Mouse (Mus musculus) brain, embryonic 18.5 days (tissue): ENCODE data around the gene Micu1.

ENCODE experiments used
- DNase-seq: peaks from one replicate; pipeline ENCODE4 v3.0.0-alpha.2; 2012; ENCODE audit warnings: low read depth, low spot score

The Micu1 gene

GRCm38 (mm10) chr10:59809991-59810574 is 107.8 kb downstream of the Micu1 start:
- DNase-seq, result no peak

GRCm38 (mm10) chr10:59812939-59813338 is 110.7 kb downstream of the Micu1 start:
- DNase-seq, result no peak

- no peak for DNase-seq
Measured at GRCm38 (mm10) chr10:59813759-59814158, 111.5 kb downstream of the Micu1 start.

GRCm38 (mm10) chr10:59814505-59815155 is 112.4 kb downstream of the Micu1 start:
- DNase-seq, result no peak

DNA sequence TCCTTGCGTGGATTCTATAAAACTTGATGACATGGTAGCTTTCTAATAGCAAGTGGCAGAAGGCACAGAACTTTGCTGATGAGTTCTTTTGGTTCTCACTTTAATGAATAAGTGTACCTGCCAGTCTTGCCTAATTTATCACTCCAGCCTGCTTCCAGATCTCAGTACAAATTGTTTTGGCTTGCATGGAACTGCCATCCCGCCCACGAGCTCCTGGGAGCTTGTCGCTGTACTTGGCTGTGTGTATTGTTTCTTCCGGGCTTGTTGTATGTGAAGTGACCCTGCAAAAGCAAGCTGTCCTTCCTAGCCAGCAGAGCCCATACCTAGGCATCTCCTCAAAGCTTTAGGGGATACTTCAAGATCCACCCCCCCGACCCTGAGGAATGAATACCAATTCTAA is 114.3 kb downstream of the Micu1 start:
- DNase-seq, result no peak

- DNase-seq, result no peak
Measured at GRCm38 (mm10) chr10:59817528-59817927, 115.3 kb downstream of the Micu1 start.

- DNase-seq, result no peak
Measured at GRCm38 (mm10) chr10:59817991-59818390, 115.7 kb downstream of the Micu1 start.

DNA sequence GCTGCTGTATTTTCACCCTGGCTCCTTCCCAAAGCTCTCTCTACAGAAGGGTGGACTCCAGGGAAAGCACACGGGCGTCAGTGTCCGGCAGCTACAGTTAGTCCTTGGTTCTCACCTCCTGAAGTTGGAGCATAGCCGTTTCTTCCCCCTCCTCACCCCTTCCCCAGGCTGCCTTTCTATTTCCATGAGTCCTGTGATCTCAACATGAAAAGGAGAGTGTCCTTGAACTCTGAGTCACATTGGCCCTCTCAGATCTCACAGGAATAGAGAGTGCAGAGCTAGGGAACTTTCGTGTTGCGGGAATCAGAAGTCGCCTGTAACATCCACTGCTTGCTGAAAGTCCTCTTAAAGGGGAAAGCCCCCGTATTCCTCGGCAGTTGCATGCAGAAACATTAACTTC is 116.9 kb downstream of the Micu1 start:
- DNase-seq, result no peak

DNA sequence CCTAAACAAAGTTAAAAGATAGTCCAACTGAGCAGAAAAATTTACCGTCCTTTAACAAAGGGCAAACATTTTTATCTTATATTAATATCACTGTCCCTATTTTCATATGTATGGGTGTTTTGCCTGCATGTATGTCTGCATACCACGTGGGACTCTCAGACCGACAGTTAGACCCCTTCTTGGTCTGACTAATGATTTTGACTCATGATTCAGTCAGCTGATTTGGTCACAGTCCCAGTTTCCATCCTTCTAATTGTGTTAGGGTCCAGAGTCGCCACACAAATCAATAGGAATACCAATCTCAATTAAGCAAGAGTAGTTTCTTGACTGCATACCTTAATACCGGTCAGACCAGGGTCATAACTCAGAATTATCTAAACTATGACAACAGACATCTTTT is 118.6 kb downstream of the Micu1 start:
- DNase-seq, result no peak

DNA sequence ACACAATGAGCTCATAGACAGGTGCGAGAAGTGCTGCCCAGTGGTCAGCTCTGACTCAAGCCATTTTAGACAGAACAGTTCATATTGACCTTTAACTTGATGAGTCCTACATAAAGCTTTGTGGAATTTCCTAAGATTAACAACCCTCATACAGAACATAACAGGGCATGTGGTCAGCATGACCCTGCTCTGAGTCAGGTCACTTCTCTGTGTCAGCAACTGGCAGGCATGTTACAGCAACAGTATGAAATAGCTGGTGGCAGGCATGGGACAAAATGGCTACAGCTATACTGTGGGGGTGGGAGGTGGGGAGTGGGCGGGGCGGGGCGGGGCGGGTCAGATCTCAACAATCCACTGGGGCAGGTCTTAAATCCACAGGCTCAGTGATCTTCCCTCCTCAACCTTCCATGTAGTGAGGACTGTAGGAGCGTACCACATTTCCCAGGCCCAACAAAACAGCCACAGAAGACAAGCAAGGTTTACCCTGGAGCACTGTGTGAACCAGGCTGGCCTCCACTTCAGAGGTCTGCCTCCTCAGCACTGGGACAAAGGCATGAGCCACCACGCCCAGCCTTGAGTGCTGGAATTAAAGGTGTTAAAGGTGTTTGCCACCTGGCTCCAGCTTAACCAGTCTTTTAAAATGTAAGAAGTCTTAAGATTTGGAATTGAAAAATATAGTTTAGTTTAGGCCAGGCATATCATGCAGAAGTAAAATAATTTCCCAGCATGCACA is 119.2 kb downstream of the Micu1 start:
- no peak for DNase-seq

GRCm38 (mm10) chr10:59822857-59823256 is 120.6 kb downstream of the Micu1 start:
- no peak for DNase-seq

GRCm38 (mm10) chr10:59825137-59825812 is 123.0 kb downstream of the Micu1 start:
- no peak for DNase-seq

DNA sequence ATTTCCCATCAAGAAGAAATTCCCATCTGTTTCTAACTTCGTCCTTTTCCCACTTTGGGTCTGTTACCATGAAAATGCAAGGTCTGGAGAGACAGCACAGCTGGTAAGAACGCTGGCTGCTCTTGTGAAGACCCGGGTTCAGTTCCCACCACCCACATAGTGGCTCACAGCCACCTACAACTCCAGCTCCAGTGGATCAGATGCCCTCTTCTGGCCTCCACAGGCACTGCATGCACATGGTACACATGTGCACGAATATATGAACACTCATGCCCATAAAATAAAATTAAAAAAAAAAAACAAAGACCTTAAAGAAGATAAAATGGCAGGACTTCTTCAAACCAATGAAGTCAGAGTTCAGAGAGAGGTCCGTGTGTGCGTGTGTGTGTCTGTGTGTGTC is 127.6 kb downstream of the Micu1 start:
- no peak for DNase-seq

- no peak for DNase-seq
Measured at GRCm38 (mm10) chr10:59831950-59832349, 129.7 kb downstream of the Micu1 start.

GRCm38 (mm10) chr10:59835301-59836155 is 133.3 kb downstream of the Micu1 start:
- DNase-seq, result no peak

GRCm38 (mm10) chr10:59837490-59837889 is 135.2 kb downstream of the Micu1 start:
- DNase-seq, result no peak

GRCm38 (mm10) chr10:59841434-59841833 is 139.2 kb downstream of the Micu1 start:
- DNase-seq, result no peak

DNA sequence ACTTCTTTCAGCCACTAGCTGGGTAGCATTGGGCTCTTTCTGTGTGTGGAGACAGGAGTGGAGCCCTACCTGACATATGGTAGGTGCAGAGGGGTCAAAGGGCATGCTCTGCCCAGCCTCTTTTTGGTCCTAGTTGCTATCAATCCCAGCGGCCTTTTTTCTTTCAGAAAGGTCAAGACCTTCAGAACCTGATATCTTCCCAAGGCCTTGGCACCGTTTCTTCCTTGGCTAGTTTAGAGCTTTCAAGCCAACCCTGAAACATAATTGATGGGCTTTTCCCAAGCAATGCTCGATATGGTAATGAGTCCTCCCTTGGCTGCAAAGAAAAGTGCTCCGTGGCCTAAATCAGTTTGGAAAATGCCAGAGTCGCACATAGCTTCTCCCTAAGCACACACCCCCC is 140.8 kb downstream of the Micu1 start:
- DNase-seq, result no peak

DNA sequence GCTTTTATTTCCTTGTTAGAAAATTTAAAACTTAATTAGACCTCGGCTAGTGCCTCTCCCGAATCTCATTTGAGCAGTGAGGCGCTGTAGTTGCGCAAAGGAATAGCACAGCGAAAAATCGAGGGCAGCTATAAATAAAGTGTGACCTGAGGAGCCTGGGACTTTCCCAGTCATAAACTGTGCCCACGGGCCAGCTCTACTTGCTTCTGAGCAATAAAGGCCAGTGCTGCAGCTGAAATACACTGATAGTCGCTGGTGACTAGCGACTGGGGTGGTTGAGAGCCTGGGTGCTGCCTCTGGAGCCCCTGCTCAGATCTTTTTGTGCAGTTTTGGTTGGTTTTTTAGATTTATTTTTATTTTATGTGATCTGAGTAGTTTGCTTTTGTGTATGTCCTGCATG is 142.4 kb downstream of the Micu1 start:
- DNase-seq, result no peak

DNA sequence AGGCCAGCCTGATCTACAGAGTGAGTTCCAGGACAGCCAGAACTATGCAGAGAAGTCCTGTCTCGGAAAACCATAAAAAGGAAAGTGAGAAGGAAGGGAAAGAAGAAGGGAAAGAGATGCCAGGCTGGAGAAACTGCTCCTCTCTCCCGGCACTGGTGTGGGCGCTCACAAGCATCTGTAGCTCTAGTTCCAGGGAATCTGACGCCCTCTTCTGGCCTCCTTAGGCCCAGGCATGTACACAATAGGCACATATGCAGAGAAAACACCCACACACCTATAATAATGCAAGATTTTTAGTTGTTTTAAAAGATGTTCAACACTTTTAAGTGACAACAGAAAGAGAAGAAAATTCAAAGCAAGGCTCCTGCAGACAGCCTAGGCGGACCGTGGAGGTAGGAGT is 144.1 kb downstream of the Micu1 start:
- DNase-seq, result no peak

DNA sequence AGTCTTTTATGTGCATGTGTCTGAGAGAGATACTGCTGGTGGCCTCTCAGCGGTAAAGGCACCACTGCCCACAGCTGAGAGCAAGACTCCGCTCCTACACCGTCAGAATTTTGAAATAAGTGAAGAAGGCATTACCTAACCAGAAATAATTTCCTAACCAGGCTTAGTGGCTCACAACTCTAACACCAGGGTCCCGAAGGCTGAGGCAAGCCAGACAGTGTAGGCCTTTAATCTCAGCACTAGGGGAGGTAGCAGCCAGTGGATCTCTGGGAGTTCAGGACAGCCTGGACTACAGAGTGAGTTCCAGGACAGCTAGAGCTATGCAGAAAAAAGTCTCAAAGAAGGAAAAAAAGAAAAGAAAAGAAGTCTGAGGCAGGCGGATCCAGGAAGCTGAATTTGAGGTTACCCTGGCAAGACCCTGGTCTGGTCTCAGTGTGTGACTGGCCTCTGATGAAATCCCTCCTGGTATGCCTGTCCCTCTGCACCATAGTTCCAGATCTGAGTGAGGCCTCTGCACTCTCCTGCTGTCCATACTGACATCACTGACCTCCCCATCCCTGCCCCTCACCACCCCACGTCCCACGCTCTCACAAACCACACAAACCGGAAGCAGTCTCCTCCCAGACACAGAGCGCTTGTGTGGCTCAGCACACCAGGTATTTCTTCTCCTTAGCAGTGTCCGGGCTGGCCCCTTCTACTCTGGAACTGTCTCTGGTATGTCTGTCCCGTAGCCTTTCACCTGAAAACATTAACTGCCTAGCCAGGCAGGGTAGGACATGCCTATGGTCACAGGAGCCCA is 146.0 kb downstream of the Micu1 start:
- no peak for DNase-seq
